Mouse (Mus musculus): ENCODE measurements at regions not wholly inside any gene's neighbourhood (a gene's known extent, or its start where the extent isn't known, plus 50 kb on each side); places are given as distances from the start of the nearest gene placed in this dataset.
A peak's percentile ranks its signal among the peaks of the same experiment; 100 is the strongest.

DNA sequence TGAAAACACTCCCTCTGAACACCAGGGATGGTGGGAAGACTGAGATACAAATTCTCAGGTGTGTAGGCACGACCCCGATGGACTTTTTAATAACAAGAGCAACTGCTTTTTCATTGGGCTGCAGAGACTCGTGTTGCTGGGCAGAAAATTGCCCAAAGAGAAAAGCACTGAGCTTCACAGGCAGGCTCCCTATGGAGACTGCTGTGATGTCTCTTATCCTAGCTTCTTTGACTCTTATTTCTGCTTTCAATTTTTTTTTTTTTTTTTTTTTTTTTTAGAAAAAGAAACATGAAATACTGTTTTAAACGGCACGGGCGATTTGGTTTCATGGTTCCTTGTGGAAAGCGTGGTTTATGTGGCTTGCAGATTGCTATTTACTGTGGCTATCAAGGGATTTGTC, 522.8 kb upstream of the Fam174a start:
- Histone ChIP-seq H3K36me3 (ENCODE audit: control insufficient read depth, insufficient read depth) (no peaks in the 10 kb centered on the region), H3K4me2 (ENCODE audit: low read depth) (peak overlapping the region; percentile 42), H3K79me2 (ENCODE audit: control insufficient read depth, insufficient read depth) (no peaks in the 10 kb centered on the region), H3ac (ENCODE audit: control insufficient read depth, insufficient read length) (no peak overlapping the region), H3K4me3 (no peak overlapping the region), H3K27me3 (ENCODE audit: control insufficient read depth, insufficient read depth, insufficient read length) (no peaks in the 10 kb centered on the region)
- TF ChIP-seq MYOD1 (IDR thresholded peaks at IDR 0.05; ENCODE audit: control insufficient read depth in 1 of 3, insufficient read length in 2 of 3, low read depth in 2 of 3) (no peak), USF1 (IDR thresholded peaks at IDR 0.05; ENCODE audit: low read depth) (no peak), SRF (IDR thresholded peaks at IDR 0.05; ENCODE audit: control insufficient read depth, insufficient read length, low read depth) (no peak), TCF3 (IDR thresholded peaks at IDR 0.05; ENCODE audit: insufficient read length, low read depth) (no peak), REST (IDR thresholded peaks at IDR 0.05; ENCODE audit: insufficient read depth, insufficient read length) (no peak), TCF12 (IDR thresholded peaks at IDR 0.05; ENCODE audit: insufficient read depth, poor library complexity, severe bottlenecking) (no peak), MYOG (IDR thresholded peaks at IDR 0.05; ENCODE audit: control insufficient read depth in 1 of 3, insufficient read depth in 1 of 3, insufficient read length in 2 of 3, low read depth in 2 of 3) (no peak)

DNA sequence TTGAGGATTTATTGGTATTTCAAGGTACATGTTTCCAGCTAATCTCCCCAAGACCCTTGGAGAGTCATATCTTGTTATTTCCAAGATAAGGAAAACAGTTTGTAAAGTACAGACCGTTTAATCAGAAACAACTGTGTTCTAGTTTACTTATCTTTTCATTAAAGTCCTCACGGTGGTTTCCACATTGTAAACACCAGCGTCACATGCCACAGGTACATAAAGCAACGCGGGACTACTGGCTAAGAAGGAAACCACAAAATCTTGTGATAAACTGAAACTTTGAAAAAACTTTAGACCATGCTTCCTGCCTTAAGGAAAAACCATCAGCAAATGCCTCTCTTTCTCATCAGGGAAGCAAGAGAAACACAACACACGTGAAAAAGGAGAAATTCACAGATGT, 522.4 kb upstream of the Fam174a start:
- Histone ChIP-seq H3ac (ENCODE audit: control insufficient read depth, insufficient read length) (no peak overlapping the region), H3K36me3 (ENCODE audit: control insufficient read depth, insufficient read depth) (no peaks in the 10 kb centered on the region), H3K27me3 (ENCODE audit: control insufficient read depth, insufficient read depth, insufficient read length) (no peaks in the 10 kb centered on the region), H3K4me3 (no peak overlapping the region), H3K79me2 (ENCODE audit: control insufficient read depth, insufficient read depth) (no peaks in the 10 kb centered on the region), H3K4me2 (ENCODE audit: low read depth) (peak overlapping the region; percentile 42)
- no peak for TF ChIP-seq MYOD1 (IDR thresholded peaks at IDR 0.05; ENCODE audit: control insufficient read depth in 1 of 3, insufficient read length in 2 of 3, low read depth in 2 of 3)
- no peak for TF ChIP-seq SRF (IDR thresholded peaks at IDR 0.05; ENCODE audit: control insufficient read depth, insufficient read length, low read depth)
- no peak for TF ChIP-seq MAX (IDR thresholded peaks at IDR 0.05; ENCODE audit: low read depth)
- no peak for TF ChIP-seq E2F4 (IDR thresholded peaks at IDR 0.05; ENCODE audit: insufficient read depth)
- no peak for TF ChIP-seq REST (IDR thresholded peaks at IDR 0.05; ENCODE audit: insufficient read depth, insufficient read length)
- TF ChIP-seq POLR2A (IDR thresholded peaks at IDR 0.05; ENCODE audit: insufficient read length, low read depth): no peak
- no peak for TF ChIP-seq POLR2AphosphoS2 (IDR thresholded peaks at IDR 0.05; ENCODE audit: insufficient read length, low read depth)
- TF ChIP-seq MYOG (IDR thresholded peaks at IDR 0.05; ENCODE audit: control insufficient read depth in 1 of 3, insufficient read depth in 1 of 3, insufficient read length in 2 of 3, low read depth in 2 of 3): no peak
- TF ChIP-seq CEBPB (IDR thresholded peaks at IDR 0.05; ENCODE audit: insufficient read depth, poor library complexity, severe bottlenecking): no peak
- TF ChIP-seq TCF3 (IDR thresholded peaks at IDR 0.05; ENCODE audit: insufficient read length, low read depth): no peak
- no peak for TF ChIP-seq USF1 (IDR thresholded peaks at IDR 0.05; ENCODE audit: low read depth)
- TF ChIP-seq TCF12 (IDR thresholded peaks at IDR 0.05; ENCODE audit: insufficient read depth, poor library complexity, severe bottlenecking): no peak

DNA sequence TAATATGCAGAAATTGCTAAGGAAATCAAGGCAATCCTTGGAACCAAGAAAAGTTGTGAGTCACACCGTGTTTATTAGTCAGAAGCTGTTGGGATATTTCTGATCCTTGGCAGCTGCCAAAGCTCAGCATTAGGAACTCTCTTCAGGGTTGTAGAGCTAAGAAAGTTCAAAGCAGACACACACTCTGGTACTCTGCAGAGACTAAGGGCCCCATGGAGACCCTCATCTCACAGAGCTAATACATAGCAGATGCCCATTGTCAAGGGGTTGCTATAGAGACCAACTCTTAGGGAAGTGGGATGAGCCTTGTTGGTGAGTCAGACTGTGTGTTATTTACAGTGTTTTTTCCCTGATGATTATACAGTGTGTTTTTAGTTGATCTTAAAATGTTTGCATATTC, 517.4 kb upstream of the Fam174a start:
- Histone ChIP-seq H3K36me3 (ENCODE audit: control insufficient read depth, insufficient read depth) (no peaks in the 10 kb centered on the region), H3K4me3 (no peak overlapping the region), H3K27me3 (ENCODE audit: control insufficient read depth, insufficient read depth, insufficient read length) (no peaks in the 10 kb centered on the region), H3K4me2 (ENCODE audit: low read depth) (no peak overlapping the region), H3ac (ENCODE audit: control insufficient read depth, insufficient read length) (no peak overlapping the region), H3K79me2 (ENCODE audit: control insufficient read depth, insufficient read depth) (no peaks in the 10 kb centered on the region)
- TF ChIP-seq TCF3 (IDR thresholded peaks at IDR 0.05; ENCODE audit: insufficient read length, low read depth): no peak
- no peak for TF ChIP-seq REST (IDR thresholded peaks at IDR 0.05; ENCODE audit: insufficient read depth, insufficient read length)
- no peak for TF ChIP-seq E2F4 (IDR thresholded peaks at IDR 0.05; ENCODE audit: insufficient read depth)
- TF ChIP-seq SRF (IDR thresholded peaks at IDR 0.05; ENCODE audit: control insufficient read depth, insufficient read length, low read depth): no peak
- no peak for TF ChIP-seq MAX (IDR thresholded peaks at IDR 0.05; ENCODE audit: low read depth)
- no peak for TF ChIP-seq POLR2AphosphoS2 (IDR thresholded peaks at IDR 0.05; ENCODE audit: insufficient read length, low read depth)
- no peak for TF ChIP-seq POLR2A (IDR thresholded peaks at IDR 0.05; ENCODE audit: insufficient read length, low read depth)
- no peak for TF ChIP-seq TCF12 (IDR thresholded peaks at IDR 0.05; ENCODE audit: insufficient read depth, poor library complexity, severe bottlenecking)
- TF ChIP-seq USF1 (IDR thresholded peaks at IDR 0.05; ENCODE audit: low read depth): no peak
- TF ChIP-seq MYOD1 (IDR thresholded peaks at IDR 0.05; ENCODE audit: control insufficient read depth in 1 of 3, insufficient read length in 2 of 3, low read depth in 2 of 3): no peak
- no peak for TF ChIP-seq MYOG (IDR thresholded peaks at IDR 0.05; ENCODE audit: control insufficient read depth in 1 of 3, insufficient read depth in 1 of 3, insufficient read length in 2 of 3, low read depth in 2 of 3)
- no peak for TF ChIP-seq CEBPB (IDR thresholded peaks at IDR 0.05; ENCODE audit: insufficient read depth, poor library complexity, severe bottlenecking)

DNA sequence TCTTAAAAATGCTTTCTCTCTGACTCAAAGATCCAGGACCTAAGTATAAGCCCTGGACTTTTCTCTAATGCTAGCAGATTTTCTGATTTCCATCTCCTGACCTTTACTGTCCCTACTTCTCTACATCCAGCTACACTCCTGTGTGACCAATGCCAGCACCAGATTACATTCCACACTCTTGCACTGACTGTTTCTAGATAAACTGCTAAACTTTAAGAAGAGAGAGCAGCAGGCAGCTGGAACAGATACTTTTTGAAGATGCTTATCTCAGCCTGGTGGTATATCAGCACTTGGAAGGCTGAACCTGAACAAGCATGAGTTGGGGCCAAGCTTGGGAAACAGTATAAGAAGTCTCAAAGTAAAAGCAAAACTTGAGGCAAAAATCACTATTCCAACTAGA, 509.7 kb upstream of the Fam174a start:
- H3K27me3 ChIP-seq (ENCODE audit: control insufficient read depth, insufficient read depth, insufficient read length): no peaks in the 10 kb centered on the region
- H3K36me3 ChIP-seq (ENCODE audit: control insufficient read depth, insufficient read depth): no peaks in the 10 kb centered on the region
- no peak overlapping the region for H3ac ChIP-seq (ENCODE audit: control insufficient read depth, insufficient read length)
- H3K4me2 ChIP-seq (ENCODE audit: low read depth): no peak overlapping the region
- H3K4me3 ChIP-seq: no peak overlapping the region
- TF ChIP-seq CEBPB (IDR thresholded peaks at IDR 0.05; ENCODE audit: insufficient read depth, poor library complexity, severe bottlenecking): no peak
- no peaks in the 10 kb centered on the region for H3K79me2 ChIP-seq (ENCODE audit: control insufficient read depth, insufficient read depth)

DNA sequence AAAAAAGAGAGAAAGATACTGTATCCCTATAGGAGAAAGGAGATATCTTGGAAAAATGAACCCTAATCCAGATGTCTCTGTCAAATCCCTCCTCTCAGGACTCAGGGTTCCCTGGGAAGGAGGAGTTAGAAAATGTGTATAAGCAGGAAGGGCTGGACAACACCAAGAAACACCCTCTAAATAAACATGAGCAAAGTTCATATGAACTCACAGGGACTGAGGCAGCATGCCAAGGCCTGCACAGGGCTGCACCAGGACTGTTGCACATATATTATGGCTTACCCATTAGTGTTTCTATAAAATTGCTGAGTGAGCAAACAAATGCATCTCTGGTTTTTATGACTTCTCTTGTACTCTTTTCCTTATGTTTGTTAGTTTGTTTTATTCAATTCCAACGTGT, 508.5 kb upstream of the Fam174a start:
- no peak for TF ChIP-seq POLR2A (IDR thresholded peaks at IDR 0.05; ENCODE audit: insufficient read length, low read depth)
- TF ChIP-seq USF1 (IDR thresholded peaks at IDR 0.05; ENCODE audit: low read depth): no peak
- no peak for TF ChIP-seq REST (IDR thresholded peaks at IDR 0.05; ENCODE audit: insufficient read depth, insufficient read length)
- no peak for TF ChIP-seq MAX (IDR thresholded peaks at IDR 0.05; ENCODE audit: low read depth)
- no peak for TF ChIP-seq CEBPB (IDR thresholded peaks at IDR 0.05; ENCODE audit: insufficient read depth, poor library complexity, severe bottlenecking)
- no peak for TF ChIP-seq TCF3 (IDR thresholded peaks at IDR 0.05; ENCODE audit: insufficient read length, low read depth)
- no peak for TF ChIP-seq E2F4 (IDR thresholded peaks at IDR 0.05; ENCODE audit: insufficient read depth)
- no peak for TF ChIP-seq POLR2AphosphoS2 (IDR thresholded peaks at IDR 0.05; ENCODE audit: insufficient read length, low read depth)
- no peak for TF ChIP-seq SRF (IDR thresholded peaks at IDR 0.05; ENCODE audit: control insufficient read depth, insufficient read length, low read depth)
- TF ChIP-seq TCF12 (IDR thresholded peaks at IDR 0.05; ENCODE audit: insufficient read depth, poor library complexity, severe bottlenecking): no peak
- TF ChIP-seq MYOG (IDR thresholded peaks at IDR 0.05; ENCODE audit: control insufficient read depth in 1 of 3, insufficient read depth in 1 of 3, insufficient read length in 2 of 3, low read depth in 2 of 3): no peak
- no peak for TF ChIP-seq MYOD1 (IDR thresholded peaks at IDR 0.05; ENCODE audit: control insufficient read depth in 1 of 3, insufficient read length in 2 of 3, low read depth in 2 of 3)
- no peaks in the 10 kb centered on the region for H3K79me2 ChIP-seq (ENCODE audit: control insufficient read depth, insufficient read depth)
- H3K36me3 ChIP-seq (ENCODE audit: control insufficient read depth, insufficient read depth): no peaks in the 10 kb centered on the region
- no peaks in the 10 kb centered on the region for H3K27me3 ChIP-seq (ENCODE audit: control insufficient read depth, insufficient read depth, insufficient read length)
- H3K4me3 ChIP-seq: no peak overlapping the region
- H3ac ChIP-seq (ENCODE audit: control insufficient read depth, insufficient read length): no peak overlapping the region
- H3K4me2 ChIP-seq (ENCODE audit: low read depth): no peak overlapping the region

All from myocyte (in vitro differentiated cells).